Mouse (Mus musculus) lung, adult 2 months (tissue): ENCODE data around the gene P4hb.

ENCODE experiments used
- CTCF ChIP-seq: fragments of 200-500 bp; IDR thresholded peaks from 2 replicates; pipeline ENCODE4 v1.5.1; 2011; ENCODE audit warnings: mild to moderate bottlenecking, low read length, control low read depth; ENCODE audit not compliant: insufficient read depth
- POLR2A ChIP-seq: fragments of 200-500 bp; IDR thresholded peaks from 2 replicates; pipeline ENCODE4 v1.6.1; 2011; ENCODE audit warnings: low read depth, mild to moderate bottlenecking, control low read depth, low read length, borderline replicate concordance; ENCODE audit errors: extremely low read depth

- no peak for TF ChIP-seq CTCF
- no peak for TF ChIP-seq POLR2A
These were observed 43.7 kb upstream of the P4hb start for GRCm38 (mm10) chr11:120616617-120617294.
